Mouse (Mus musculus) ES-Bruce4 (cell line): ENCODE measurements around the gene Corin.

Source experiments
- CTCF ChIP-seq: IDR thresholded peaks from one replicate; pipeline ENCODE4 v1.8.1; 2011; ENCODE audit warnings: low read depth, low read length
- POLR2A ChIP-seq: IDR thresholded peaks from one replicate; pipeline ENCODE4 v1.8.1; 2011; ENCODE audit warnings: low read length; ENCODE audit not compliant: insufficient read depth

GRCm38 (mm10) chr5:72259298-72259621 is 245.0 kb downstream of the Corin start:
- TF ChIP-seq CTCF (no peak), POLR2A (no peak)
